ENCODE assay signal across 27 mouse cellular contexts in genomic region chr10:42148326-42148725, GRCm38 (mm10).
A peak's percentile ranks its signal among the peaks of the same experiment; 100 is the strongest.
DNase-seq lines count a peak whose midpoint lies in the region; ATAC-seq and TF ChIP-seq lines count a peak whose summit lies in the region.
"Had no signal": no experiment of that assay in that cellular context is flagged by ENCODE, and none has a peak within 500 bp of the region (broad histone marks: within the 10 kb centered on the region; RNA-seq: fewer than 3 reads in every experiment).

No protein-coding gene starts in this region.

- no peak for TF ChIP-seq EP300 in liver, postnatal 0 days (IDR thresholded peaks at IDR 0.05; ENCODE audit: low read depth)

- H3K27me3 ChIP-seq in lung, embryonic 14.5 days (ENCODE audit: insufficient read depth, low read length) = no peaks in the 10 kb centered on the region
- no peaks in the 10 kb centered on the region for H3K27me3 ChIP-seq in liver, postnatal 0 days (ENCODE audit: insufficient read depth, low read length)
- H3K27me3 ChIP-seq in midbrain, embryonic 10.5 days (ENCODE audit: low read depth, poor library complexity, severe bottlenecking) = no peaks in the 10 kb centered on the region
- H3K27me3 ChIP-seq: embryonic facial prominence, embryonic 12.5 days; heart, embryonic 13.5 days; hindbrain, embryonic 15.5 days; limb, embryonic 12.5 days; neural tube, embryonic 15.5 days had no signal

- no peaks in the 10 kb centered on the region for H3K36me3 ChIP-seq in ES-E14 (ENCODE audit: control insufficient read depth, insufficient read depth, low read length, poor library complexity, severe bottlenecking)
- no peaks in the 10 kb centered on the region for H3K36me3 ChIP-seq in lung, embryonic 14.5 days (ENCODE audit: insufficient read depth)
- no peaks in the 10 kb centered on the region for H3K36me3 ChIP-seq in liver, postnatal 0 days (replicated peaks; ENCODE audit: insufficient read depth, low read length)
- H3K36me3 ChIP-seq in midbrain, embryonic 10.5 days = no peaks in the 10 kb centered on the region
- H3K36me3 ChIP-seq: embryonic facial prominence, embryonic 12.5 days; heart, embryonic 13.5 days; hindbrain, embryonic 10.5 days; hindbrain, embryonic 15.5 days; limb, embryonic 12.5 days; neural tube, embryonic 15.5 days had no signal

- intact Hi-C loops in gastrocnemius, adult 2 months (cut with DNase I) = no loop called here

- peak; percentile 34 for DNase-seq in cerebellum, adult 9-10 months
- DNase-seq in cerebellum, postnatal 4 days (ENCODE audit: low spot score in 2 of 2) = no peak
- DNase-seq in ES-E14 (ENCODE audit: low read depth, low spot score) = no peak
- DNase-seq in lung, embryonic 14.5 days = peak; percentile 24
- DNase-seq in lung, postnatal 14 days = peak; percentile 49
- no peak for DNase-seq in liver, postnatal 0 days
- DNase-seq in gastrocnemius, adult 2 months = no peak
- no peak for DNase-seq in midbrain, embryonic 10.5 days (ENCODE audit: low spot score)
- DNase-seq: adrenal gland, postnatal 25 days; embryo, embryonic 11 days; heart, postnatal 14 days; kidney, adult 11 months; kidney, postnatal 14 days; midbrain, embryonic 14.5 days; retina, postnatal 1 day; right cerebral cortex, postnatal 14 days; thymus, postnatal 14 days had no signal

- no peak overlapping the region for H3K4me3 ChIP-seq in ES-E14 (ENCODE audit: insufficient read depth in 1 of 2, low read depth in 1 of 2, low read length in 2 of 2, poor library complexity in 1 of 2, severe bottlenecking in 1 of 2)
- no peak overlapping the region for H3K4me3 ChIP-seq in lung, embryonic 14.5 days (ENCODE audit: low read depth, low read length)
- no peak overlapping the region for H3K4me3 ChIP-seq in liver, postnatal 0 days (ENCODE audit: low read depth, low read length)
- H3K4me3 ChIP-seq in gastrocnemius, adult 2 months = no peak overlapping the region
- no peak overlapping the region for H3K4me3 ChIP-seq in midbrain, embryonic 10.5 days
- H3K4me3 ChIP-seq: embryonic facial prominence, embryonic 12.5 days; heart, embryonic 13.5 days; hindbrain, embryonic 10.5 days; hindbrain, embryonic 15.5 days; left cerebral cortex, adult 2 months; limb, embryonic 12.5 days; megakaryocyte, embryonic 14.5 days; neural tube, embryonic 15.5 days had no signal

- no peak overlapping the region for H3K4me2 ChIP-seq in lung, embryonic 14.5 days
- no peak overlapping the region for H3K4me2 ChIP-seq in liver, postnatal 0 days (ENCODE audit: low read depth, low read length)
- H3K4me2 ChIP-seq: embryonic facial prominence, embryonic 12.5 days; heart, embryonic 13.5 days; hindbrain, embryonic 15.5 days; limb, embryonic 12.5 days; neural tube, embryonic 15.5 days had no signal

- TF ChIP-seq CTCF in lung, embryonic 14.5 days (IDR thresholded peaks at IDR 0.05; ENCODE audit: low read depth) = no peak
- TF ChIP-seq CTCF in liver, postnatal 0 days (IDR thresholded peaks at IDR 0.05; ENCODE audit: low read depth) = no peak
- no peak for TF ChIP-seq CTCF in gastrocnemius, adult 2 months (IDR thresholded peaks at IDR 0.05)

- H3K9ac ChIP-seq in ES-E14 (ENCODE audit: insufficient read depth, low read depth, low read length, poor library complexity, severe bottlenecking) = no peak overlapping the region
- no peak overlapping the region for H3K9ac ChIP-seq in lung, embryonic 14.5 days
- no peak overlapping the region for H3K9ac ChIP-seq in liver, postnatal 0 days (replicated peaks)
- H3K9ac ChIP-seq: embryonic facial prominence, embryonic 12.5 days; heart, embryonic 13.5 days; hindbrain, embryonic 15.5 days; limb, embryonic 12.5 days; neural tube, embryonic 15.5 days had no signal

- H3K27ac ChIP-seq in ES-E14 (ENCODE audit: insufficient read depth, low read depth, low read length, poor library complexity, severe bottlenecking) = no peak overlapping the region
- H3K27ac ChIP-seq in lung, embryonic 14.5 days (ENCODE audit: low read depth) = no peak overlapping the region
- no peak overlapping the region for H3K27ac ChIP-seq in liver, postnatal 0 days (ENCODE audit: low read depth)
- no peak overlapping the region for H3K27ac ChIP-seq in gastrocnemius, adult 2 months
- H3K27ac ChIP-seq in midbrain, embryonic 10.5 days (replicated peaks) = no peak overlapping the region
- H3K27ac ChIP-seq: embryonic facial prominence, embryonic 12.5 days; heart, embryonic 13.5 days; hindbrain, embryonic 10.5 days; hindbrain, embryonic 15.5 days; left cerebral cortex, adult 2 months; limb, embryonic 12.5 days; neural tube, embryonic 15.5 days had no signal

- 48% methylated on average over 3 of the region's 3 CpGs for WGBS in lung, embryonic 14.5 days
- 70% methylated on average over 3 of the region's 3 CpGs for WGBS in liver, postnatal 0 days (ENCODE audit: insufficient replicate concordance)
- WGBS in midbrain, embryonic 10.5 days = 90% methylated on average over 3 of the region's 3 CpGs

- in situ Hi-C loops in ES-E14 (cut with MboI; ENCODE audit: low sequenced_read_pairs in 2 of 2, unreplicated experiment in 2 of 2) = no loop called here

- ATAC-seq in lung, embryonic 14.5 days (ENCODE audit: insufficient read depth) = no peak
- ATAC-seq in liver, postnatal 0 days = no peak
- ATAC-seq: forebrain, embryonic 14.5 days; inflammation-experienced regulatory T-cells, adult 6 months had no signal

- peaks cover 2 to 3% of the 10 kb centered on the region in 2 experiments; a peak in 1 of 4 replicates for H3K4me1 ChIP-seq in ES-E14 (ENCODE audit: control insufficient read depth in 2 of 2, insufficient read depth in 2 of 2, low read length in 2 of 2, poor library complexity in 1 of 2)
- H3K4me1 ChIP-seq in lung, embryonic 14.5 days (ENCODE audit: insufficient read depth) = peaks cover 11% of the 10 kb centered on the region; the same call in 1 of the 2 replicates
- H3K4me1 ChIP-seq in liver, postnatal 0 days (ENCODE audit: insufficient read depth) = peaks cover 6% of the 10 kb centered on the region; the same call in 1 of the 2 replicates
- H3K4me1 ChIP-seq in midbrain, embryonic 10.5 days = peaks cover 8% of the 10 kb centered on the region

- no peaks in the 10 kb centered on the region for H3K9me3 ChIP-seq in ES-E14 (ENCODE audit: control insufficient read depth, insufficient read depth, low read depth, low read length)
- H3K9me3 ChIP-seq in lung, embryonic 14.5 days (ENCODE audit: low read depth, low read length) = no peaks in the 10 kb centered on the region
- H3K9me3 ChIP-seq in liver, postnatal 0 days (ENCODE audit: low read length) = no peaks in the 10 kb centered on the region
- H3K9me3 ChIP-seq in midbrain, embryonic 10.5 days (replicated peaks) = no peaks in the 10 kb centered on the region
- H3K9me3 ChIP-seq: embryonic facial prominence, embryonic 12.5 days; hindbrain, embryonic 10.5 days; hindbrain, embryonic 15.5 days; limb, embryonic 12.5 days; megakaryocyte, embryonic 14.5 days; neural tube, embryonic 15.5 days had no signal

TF ChIP-seq in ES-E14, 5 proteins besides CTCF, POLR2A, EP300 and RAD21:
- TF ChIP-seq ZNF384 (IDR thresholded peaks at IDR 0.05; ENCODE audit: low read depth, low read length) (peak; percentile 87), CHD2 (IDR thresholded peaks at IDR 0.05; ENCODE audit: low read depth, low read length) (no peak)

Comparison
In these comparisons a context has a peak if more than half of its experiments do, and no peak if none do; other contexts are left out.
1. DNase-seq: peak in cerebellum, adult 9-10 months (single experiment), lung, embryonic 14.5 days (single experiment) and lung, postnatal 14 days (single experiment); none in cerebellum, postnatal 4 days (0 of 2), ES-E14 (single experiment), liver, postnatal 0 days (single experiment), gastrocnemius, adult 2 months (single experiment) and midbrain, embryonic 10.5 days (single experiment).